Mouse (Mus musculus) liver, embryonic 14.5 days (tissue): Measurements from ENCODE around the gene Gzmm. TPM values are rescaled to one million over a fixed set of nuclear protein-coding genes. Genes with fewer than 3 reads are reported as not detected.

ENCODE experiments used
- ATAC-seq: fragments of 200-750 bp; cut with Nextera tagmentation; 2 replicates; pipeline ENCODE4 v1.8.0; 2017; ENCODE audit warnings: moderate number of reproducible peaks, mild to moderate bottlenecking, moderate library complexity; ENCODE audit not compliant: insufficient read depth
- DNase-seq, 3 experiments: peaks; one replicate each; pipeline ENCODE4 v3.0.0-alpha.2; 2012 to 2013; ENCODE audit warnings: low read depth in 3 of 3, low spot score in 3 of 3
- H3K27ac ChIP-seq: fragments of 300-500 bp; sonication (generic); 2 replicates; pipeline ENCODE4 v1.5.1; 2014; ENCODE audit warnings: moderate library complexity, mild to moderate bottlenecking, control low read depth, inconsistent platforms
- H3K27me3 ChIP-seq: fragments of 300-500 bp; sonication (generic); 2 replicates; pipeline ENCODE4 v1.6.1; 2014; ENCODE audit warnings: mild to moderate bottlenecking, low read length, moderate library complexity; ENCODE audit not compliant: control insufficient read depth, insufficient read depth
- H3K36me3 ChIP-seq: fragments of 300-500 bp; sonication (generic); replicated peaks from 2 replicates; pipeline ENCODE4 v1.6.1; 2014; ENCODE audit warnings: low read depth; ENCODE audit not compliant: control insufficient read depth, insufficient read depth
- H3K4me1 ChIP-seq, 2 experiments: fragments of 200-500 bp in 1 of 2; fragments of 300-500 bp in 1 of 2; sonication (generic) in 1 of 2; replicated peaks; 2 replicates each; pipeline ENCODE4 v1.6.1; 2012 to 2014; ENCODE audit warnings: antibody characterized with exemption in 1 of 2, inconsistent platforms in 1 of 2, low read length in 1 of 2; ENCODE audit not compliant: control insufficient read depth in 2 of 2, insufficient read depth in 2 of 2
- H3K4me2 ChIP-seq: fragments of 300-500 bp; sonication (generic); 2 replicates; pipeline ENCODE4 v1.6.1; 2014; ENCODE audit warnings: low read depth, mild to moderate bottlenecking, control low read depth, moderate library complexity
- H3K4me3 ChIP-seq, 2 experiments: fragments of 200-500 bp in 1 of 2; fragments of 300-500 bp in 1 of 2; sonication (generic) in 1 of 2; 2 replicates each; pipeline ENCODE4 v1.5.1; 2012 to 2014; ENCODE audit warnings: low read depth in 2 of 2, low read length in 2 of 2, mild to moderate bottlenecking in 2 of 2, control low read depth in 1 of 2, inconsistent platforms in 1 of 2, moderate library complexity in 1 of 2; ENCODE audit not compliant: insufficient read depth in 1 of 2
- H3K9ac ChIP-seq: fragments of 300-500 bp; sonication (generic); replicated peaks from 2 replicates; pipeline ENCODE4 v1.6.1; 2014; ENCODE audit warnings: mild to moderate bottlenecking, control low read depth, moderate library complexity
- H3K9me3 ChIP-seq: fragments of 300-500 bp; sonication (generic); 2 replicates; pipeline ENCODE4 v1.6.1; 2016; ENCODE audit warnings: low read length, mixed read lengths; ENCODE audit not compliant: control insufficient read depth
- CTCF ChIP-seq: IDR thresholded peaks from 2 replicates; pipeline ENCODE4 v1.5.1; 2016; ENCODE audit warnings: antibody characterized with exemption, low read depth, control low read depth
- EP300 ChIP-seq: IDR thresholded peaks from 2 replicates; pipeline ENCODE4 v1.6.1; 2016; ENCODE audit warnings: antibody characterized with exemption, low read depth
- WGBS: fragments of 180-500 bp; shearing (Covaris S2); extraction: QIAGEN DNeasy Blood & Tissue Kit; methylation state at CpG from one replicate; pipeline ENCODE4 v1.1.7; 2014; ENCODE audit not compliant: insufficient replicate concordance; 5-methylcytosine and 5-hydroxymethylcytosine counted together
- polyA plus RNA-seq, 2 experiments: library from polyadenylated mRNA; depleted of rRNA in 1 of 2; stranded (reverse) in 1 of 2; unstranded in 1 of 2; fragments of >200 nt; fragmentation: Nextera tagmentation in 1 of 2; extraction: Ambion mirVana in 1 of 2; gene quantifications; 2 replicates each; pipeline versions ENCODE4 v1.2.1 to v1.2.3; 2012 to 2014

Gene Gzmm
- polyA plus RNA-seq, 2 experiments: 0.13 TPM; not detected in 1

- TF ChIP-seq CTCF (no peak), EP300 (no peak)
- Histone ChIP-seq H3K4me2 (no peak overlapping the region; the same call in 1 of the 2 replicates), H3K4me3 (no peak overlapping the region), H3K9ac (no peak overlapping the region), H3K36me3 (peaks cover 68% of the 10 kb centered on the region), H3K27me3 (no peaks in the 10 kb centered on the region), H3K9me3 (no peaks in the 10 kb centered on the region), H3K4me1 (peaks cover 27 to 48% of the 10 kb centered on the region in 2 experiments), H3K27ac (no peak overlapping the region)
- WGBS: 36% methylated on average over 7 of the region's 7 CpGs
- ATAC-seq: no peak
- no peak for DNase-seq
Observed at GRCm38 (mm10) chr10:79709307-79709706, 20.5 kb downstream of the Gzmm start.

- TF ChIP-seq EP300: no peak
- peak; percentile 52 for TF ChIP-seq CTCF
- Histone ChIP-seq H3K4me3 (no peak overlapping the region), H3K9me3 (no peaks in the 10 kb centered on the region), H3K27ac (peak overlapping the region; percentile 73), H3K36me3 (peaks cover 59% of the 10 kb centered on the region), H3K9ac (no peak overlapping the region), H3K4me2 (no peak overlapping the region; the same call in 1 of the 2 replicates), H3K4me1 (peaks cover 19 to 33% of the 10 kb centered on the region in 2 experiments), H3K27me3 (peaks cover 25% of the 10 kb centered on the region)
- WGBS: 93% methylated on average over 1 of the region's 1 CpGs
- ATAC-seq (peak; percentile 38), DNase-seq (peak; percentile 47 to 68 (median 55))
Observed at GRCm38 (mm10) chr10:79712029-79712428, 23.2 kb downstream of the Gzmm start.

- ATAC-seq (peak; percentile 90), DNase-seq (peak; percentile 92 to 94 (median 94))
- peak; percentile 95 for TF ChIP-seq CTCF
- TF ChIP-seq EP300: peak; percentile 90
- peak overlapping the region; percentile 61 for H3K9ac ChIP-seq
- no peaks in the 10 kb centered on the region for H3K9me3 ChIP-seq
- peak overlapping the region; percentile 61 for H3K4me2 ChIP-seq
- peak overlapping the region; percentile 96 for H3K27ac ChIP-seq
- peaks cover 53% of the 10 kb centered on the region for H3K36me3 ChIP-seq
- peaks cover 31% of the 10 kb centered on the region for H3K27me3 ChIP-seq
- 16% methylated on average over 4 of the region's 6 CpGs for WGBS
- H3K4me3 ChIP-seq: peak overlapping the region in 1 of 2 experiments; percentile 5; a peak in 1 of 4 replicates
- peaks cover 13 to 27% of the 10 kb centered on the region in 2 experiments for H3K4me1 ChIP-seq
Observed at GRCm38 (mm10) chr10:79712499-79713126, 23.8 kb downstream of the Gzmm start.

- Histone ChIP-seq H3K4me3 (no peak overlapping the region; a peak in 1 of 4 replicates), H3K4me1 (peaks cover 11 to 24% of the 10 kb centered on the region in 2 experiments), H3K9me3 (no peaks in the 10 kb centered on the region), H3K36me3 (peaks cover 47% of the 10 kb centered on the region), H3K27ac (peak overlapping the region; percentile 96), H3K4me2 (peak overlapping the region; percentile 61), H3K9ac (peak overlapping the region; percentile 61), H3K27me3 (peaks cover 37% of the 10 kb centered on the region)
- DNase-seq (no peak), ATAC-seq (no peak)
- no peak for TF ChIP-seq CTCF
- TF ChIP-seq EP300: no peak
- 22% methylated on average over 1 of the region's 1 CpGs for WGBS
Observed at GRCm38 (mm10) chr10:79713163-79713562, 24.3 kb downstream of the Gzmm start.

GRCm38 (mm10) chr10:79714996-79715395 lies 26.2 kb downstream of the Gzmm start:
- Histone ChIP-seq H3K27ac (no peak overlapping the region), H3K9me3 (no peaks in the 10 kb centered on the region), H3K4me1 (peaks cover 7 to 16% of the 10 kb centered on the region in 2 experiments), H3K27me3 (peaks cover 45% of the 10 kb centered on the region), H3K9ac (no peak overlapping the region), H3K4me2 (no peak overlapping the region), H3K4me3 (no peak overlapping the region), H3K36me3 (peaks cover 29% of the 10 kb centered on the region)
- no peak for TF ChIP-seq CTCF
- TF ChIP-seq EP300: no peak
- ATAC-seq (no peak), DNase-seq (no peak)
- 47% methylated on average over 4 of the region's 4 CpGs for WGBS
